In genomic region chr6:86747171-86747570, GRCm38 (mm10) we compare ENCODE assay signal across 10 mouse cellular contexts. TPM values are rescaled to one million over a fixed set of nuclear protein-coding genes. Genes with fewer than 3 reads are reported as not detected.
DNase-seq lines count a peak whose midpoint lies in the region; ATAC-seq and TF ChIP-seq lines count a peak whose summit lies in the region.
"Had no signal": no experiment of that assay in that cellular context is flagged by ENCODE, and none has a peak within 500 bp of the region (broad histone marks: within the 10 kb centered on the region; RNA-seq: fewer than 3 reads in every experiment).

No protein-coding gene starts in this region.

- no peaks in the 10 kb centered on the region for H3K27me3 ChIP-seq in forebrain, postnatal 0 days (ENCODE audit: insufficient read depth, low read length)
- no peaks in the 10 kb centered on the region for H3K27me3 ChIP-seq in forebrain, embryonic 15.5 days
- H3K27me3 ChIP-seq: heart, embryonic 13.5 days; megakaryocyte, embryonic 14.5 days had no signal

- H3K9me3 ChIP-seq in forebrain, postnatal 0 days (ENCODE audit: low read length), result no peaks in the 10 kb centered on the region
- H3K9me3 ChIP-seq in forebrain, embryonic 15.5 days, result no peaks in the 10 kb centered on the region
- H3K9me3 ChIP-seq: heart, embryonic 13.5 days had no signal

- H3K4me3 ChIP-seq in forebrain, postnatal 0 days (ENCODE audit: low read depth, low read length), result no peak overlapping the region
- no peak overlapping the region for H3K4me3 ChIP-seq in forebrain, embryonic 15.5 days
- H3K4me3 ChIP-seq: heart, embryonic 13.5 days; megakaryocyte, embryonic 14.5 days had no signal

- TF ChIP-seq CTCF in forebrain, postnatal 0 days (IDR thresholded peaks at IDR 0.05; ENCODE audit: low read depth), result peak; percentile 85

- no peaks in the 10 kb centered on the region for H3K36me3 ChIP-seq in forebrain, postnatal 0 days (ENCODE audit: insufficient read depth)
- H3K36me3 ChIP-seq in forebrain, embryonic 15.5 days, result no peaks in the 10 kb centered on the region

- no peak overlapping the region for H3K27ac ChIP-seq in forebrain, postnatal 0 days (ENCODE audit: low read depth, low read length)
- H3K27ac ChIP-seq in forebrain, embryonic 15.5 days (replicated peaks), result no peak overlapping the region
- H3K27ac ChIP-seq: heart, embryonic 13.5 days had no signal

- peak; percentile 84 for DNase-seq in forebrain, postnatal 0 days
- peak; percentile 39 for DNase-seq in right cerebral cortex, adult 18-20 months
- no peak for DNase-seq in right cerebral cortex, postnatal 36 days (ENCODE audit: low spot score in 2 of 2)
- peak; percentile 39 to 64 for DNase-seq in cerebellum, adult 18-20 months
- DNase-seq in heart, postnatal 36 days, result peak; percentile 44 to 50
- DNase-seq in lung, postnatal 10 days, result peak; percentile 65
- DNase-seq in thymus, postnatal 0 days (ENCODE audit: low spot score), result peak; percentile 65

- no peak; the same call in 1 of the 2 replicates for ATAC-seq in forebrain, postnatal 0 days
- ATAC-seq in forebrain, embryonic 15.5 days (replicated peaks), result no peak

- H3K4me1 ChIP-seq in forebrain, postnatal 0 days (ENCODE audit: insufficient read depth), result no peaks in the 10 kb centered on the region
- no peaks in the 10 kb centered on the region for H3K4me1 ChIP-seq in forebrain, embryonic 15.5 days
- H3K4me1 ChIP-seq: heart, embryonic 13.5 days had no signal

- H3K4me2 ChIP-seq in forebrain, postnatal 0 days (ENCODE audit: low read depth), result no peak overlapping the region
- H3K4me2 ChIP-seq in forebrain, embryonic 15.5 days (replicated peaks), result no peak overlapping the region
- H3K4me2 ChIP-seq: heart, embryonic 13.5 days had no signal

- H3K9ac ChIP-seq in forebrain, postnatal 0 days, result no peak overlapping the region
- H3K9ac ChIP-seq in forebrain, embryonic 15.5 days (replicated peaks), result no peak overlapping the region
- H3K9ac ChIP-seq: heart, embryonic 13.5 days had no signal

- intact Hi-C loops in heart, postnatal 36 days (cut with DNase I), result loop anchor here (1.0 to 5.0 kb wide), 2 partner anchors 59 to 175 kb away; no protein-coding TSS in a partner anchor

RNA-seq across cellular contexts. Expression of gene Gmcl1, which starts 14.0 kb away (rescaled TPM):
- total RNA-seq in forebrain, postnatal 0 days (2014; rRNA removed), result 19.5 and 23.6 TPM in 2 replicates
- polyA plus RNA-seq in forebrain, postnatal 0 days (2015; fragmentation: Nextera tagmentation; extraction: Ambion mirVana), result 19.5 and 26.5 TPM in 2 replicates
- polyA plus RNA-seq in forebrain, embryonic 15.5 days (2015; fragmentation: Nextera tagmentation; extraction: Ambion mirVana), result 48.3 TPM in 2 replicates
- total RNA-seq in heart, postnatal 36 days (2021), result 1 to 10 TPM; 4.4 to 4.6 TPM
- 30.6 and 37.0 TPM in 2 replicates for polyA plus RNA-seq in thymus, postnatal 0 days (2015; fragmentation: Nextera tagmentation; extraction: Ambion mirVana)

RNA-seq across cellular contexts. Expression of gene Anxa4, which starts 46.2 kb away (rescaled TPM):
- 3.8 and 4.0 TPM in 2 replicates for total RNA-seq in forebrain, postnatal 0 days (2014; rRNA removed)
- 5.3 and 5.8 TPM in 2 replicates for polyA plus RNA-seq in forebrain, postnatal 0 days (2015; fragmentation: Nextera tagmentation; extraction: Ambion mirVana)
- 5.8 and 5.9 TPM in 2 replicates for polyA plus RNA-seq in forebrain, embryonic 15.5 days (2015; fragmentation: Nextera tagmentation; extraction: Ambion mirVana)
- total RNA-seq in heart, postnatal 36 days (2021), result 10 to 100 TPM; 36.1 to 42.0 TPM
- 33.6 and 34.0 TPM in 2 replicates for polyA plus RNA-seq in thymus, postnatal 0 days (2015; fragmentation: Nextera tagmentation; extraction: Ambion mirVana)

Comparison
In these comparisons a context has a peak if more than half of its experiments do, and no peak if none do; other contexts are left out.
1. DNase-seq: peak in forebrain, postnatal 0 days (single experiment), right cerebral cortex, adult 18-20 months (single experiment), cerebellum, adult 18-20 months (2 of 2), heart, postnatal 36 days (2 of 2), lung, postnatal 10 days (single experiment) and thymus, postnatal 0 days (single experiment); none in right cerebral cortex, postnatal 36 days (0 of 2).